Mouse (Mus musculus) ZHBTc4 (cell line): ENCODE results near the gene Kif19a.

Experiments
- DNase-seq: peaks from one replicate; pipeline ENCODE4 v3.0.0-alpha.2; 2011; ENCODE audit warnings: low read depth, low spot score

Kif19a gene

DNA sequence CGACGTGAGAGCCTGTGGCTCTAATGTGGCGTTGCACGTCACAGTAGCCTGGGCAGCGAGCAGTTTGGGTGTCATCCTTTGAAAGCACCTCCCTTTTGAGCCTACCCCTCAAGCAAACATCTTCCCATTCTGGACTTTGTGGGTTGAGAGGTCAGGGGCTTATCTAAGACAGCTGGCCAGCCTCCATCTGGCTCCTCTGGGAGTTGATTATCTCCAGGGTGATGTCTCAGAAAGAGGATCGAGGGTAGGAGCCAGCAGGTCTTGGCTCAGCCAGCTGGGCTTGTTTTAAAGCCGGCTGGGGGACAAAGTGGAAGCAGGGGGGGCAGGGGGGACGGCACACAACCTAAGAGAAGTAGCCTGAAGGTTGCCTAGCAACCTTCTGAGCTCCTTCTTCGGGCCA is 14.9 kb downstream of the Kif19a start:
- no peak for DNase-seq

- peak; percentile 62 for DNase-seq
These were observed 20.7 kb downstream of the Kif19a start for GRCm38 (mm10) chr11:114785892-114786291.

- DNase-seq: peak; percentile 73
These were observed 21.1 kb downstream of the Kif19a start for GRCm38 (mm10) chr11:114786326-114786725.

DNA sequence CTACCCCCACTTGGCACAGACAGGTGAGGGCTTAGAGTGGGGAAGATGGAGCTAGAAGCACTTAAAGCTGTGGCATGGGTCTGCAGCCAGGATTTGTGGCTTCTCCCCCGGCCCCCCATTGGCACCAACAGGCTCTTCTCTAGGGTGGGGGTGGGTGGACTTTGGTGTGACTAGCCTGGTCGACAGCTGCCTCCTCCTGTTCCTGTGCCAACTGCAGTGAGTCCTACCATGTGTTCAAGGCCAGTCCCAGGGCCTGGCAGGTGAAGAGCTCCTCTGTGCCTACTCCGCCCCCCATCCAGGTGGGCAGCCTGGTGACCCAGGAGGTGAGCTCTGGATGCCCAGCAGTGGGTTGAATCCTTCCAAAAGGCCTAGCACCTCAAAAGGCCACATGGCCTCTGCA is 22.4 kb downstream of the Kif19a start:
- DNase-seq: no peak

GRCm38 (mm10) chr11:114789061-114789714 is 24.0 kb downstream of the Kif19a start:
- DNase-seq: peak; percentile 89

DNA sequence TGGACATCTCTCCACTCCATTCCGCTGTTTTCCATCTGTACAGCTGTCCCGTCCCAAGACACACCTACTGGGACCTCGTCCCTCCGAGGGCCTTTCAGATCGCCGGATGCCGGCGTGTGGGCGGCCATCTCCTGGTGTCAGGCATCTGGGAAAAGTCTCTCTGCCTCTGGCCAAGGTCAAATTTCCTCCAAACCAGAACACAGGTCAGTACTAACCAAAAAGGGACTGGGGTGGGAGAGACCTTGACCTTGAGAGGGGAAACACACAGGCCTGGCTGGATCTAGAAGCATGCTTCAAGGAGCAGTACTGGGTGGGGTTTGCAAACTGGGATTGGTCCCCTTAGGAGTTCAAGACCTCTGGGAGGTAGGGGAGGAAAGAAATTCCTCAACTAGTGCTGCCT is 24.5 kb downstream of the Kif19a start:
- DNase-seq: peak; percentile 70

DNA sequence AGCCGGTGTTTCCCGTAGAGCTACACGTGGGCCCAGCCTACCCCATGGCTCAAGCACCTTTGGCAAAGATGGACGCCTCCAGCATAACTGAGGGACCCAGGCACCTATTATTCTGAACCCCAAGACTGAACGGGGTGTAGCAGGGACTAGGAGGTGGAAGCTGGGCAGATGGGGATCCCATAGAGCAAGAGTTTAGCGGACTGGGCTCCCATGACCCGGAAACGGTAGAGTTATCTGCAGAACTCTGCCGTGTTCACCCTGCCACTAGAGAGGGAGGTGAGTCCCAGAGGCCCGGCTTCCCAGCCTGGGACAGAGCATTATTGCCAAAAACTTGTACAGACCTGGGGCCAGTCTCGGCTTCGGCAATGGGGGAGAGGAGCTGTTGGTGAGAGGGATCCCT is 25.0 kb downstream of the Kif19a start:
- DNase-seq: peak; percentile 37

DNA sequence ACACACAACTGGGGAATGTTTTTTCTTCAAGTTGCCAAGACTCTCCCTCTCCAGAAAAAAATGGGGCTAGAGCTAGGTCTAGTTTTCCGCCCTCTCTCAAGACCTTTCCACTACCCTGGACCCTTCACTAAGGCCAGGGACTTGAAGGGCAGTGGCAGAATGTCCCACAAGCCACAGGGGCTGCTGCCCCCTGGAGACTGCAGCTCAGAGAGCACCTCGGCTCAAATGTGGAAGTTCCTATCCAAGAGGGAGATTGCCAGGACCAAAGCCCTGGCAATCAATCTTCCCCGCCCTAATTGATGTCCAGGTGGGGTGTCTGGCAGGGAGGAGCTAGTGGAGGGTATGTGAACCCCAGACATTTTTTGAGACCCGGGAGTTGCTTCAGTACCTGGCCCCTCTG is 25.7 kb downstream of the Kif19a start:
- no peak for DNase-seq

GRCm38 (mm10) chr11:114791351-114791889 is 26.2 kb downstream of the Kif19a start:
- peak; percentile 80 for DNase-seq

- DNase-seq: peak; percentile 67
These were observed 26.8 kb downstream of the Kif19a start for GRCm38 (mm10) chr11:114791891-114792411.

- DNase-seq: no peak
These were observed 27.8 kb downstream of the Kif19a start for GRCm38 (mm10) chr11:114792931-114793494.

- no peak for DNase-seq
These were observed 28.8 kb downstream of the Kif19a start for GRCm38 (mm10) chr11:114793868-114794545.

DNA sequence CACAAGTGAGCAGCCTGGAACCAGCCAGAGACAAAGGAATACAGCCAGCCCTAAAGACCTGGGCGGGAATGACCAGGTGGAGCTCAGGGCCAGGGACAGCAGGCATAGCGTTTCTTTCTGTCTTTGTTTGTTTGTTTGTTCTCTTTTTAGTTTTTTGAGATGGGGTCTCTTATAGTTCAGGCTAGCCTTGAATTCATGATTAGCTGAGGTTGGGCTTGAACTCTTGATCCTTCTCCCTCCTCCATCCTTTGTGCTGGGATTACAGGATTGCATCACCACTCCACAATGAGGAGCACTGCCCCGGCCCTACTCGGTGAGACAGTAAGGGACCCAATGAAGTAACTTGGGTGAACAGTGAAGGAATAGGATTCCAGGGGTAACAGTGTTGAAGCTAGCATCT is 29.5 kb downstream of the Kif19a start:
- no peak for DNase-seq

DNA sequence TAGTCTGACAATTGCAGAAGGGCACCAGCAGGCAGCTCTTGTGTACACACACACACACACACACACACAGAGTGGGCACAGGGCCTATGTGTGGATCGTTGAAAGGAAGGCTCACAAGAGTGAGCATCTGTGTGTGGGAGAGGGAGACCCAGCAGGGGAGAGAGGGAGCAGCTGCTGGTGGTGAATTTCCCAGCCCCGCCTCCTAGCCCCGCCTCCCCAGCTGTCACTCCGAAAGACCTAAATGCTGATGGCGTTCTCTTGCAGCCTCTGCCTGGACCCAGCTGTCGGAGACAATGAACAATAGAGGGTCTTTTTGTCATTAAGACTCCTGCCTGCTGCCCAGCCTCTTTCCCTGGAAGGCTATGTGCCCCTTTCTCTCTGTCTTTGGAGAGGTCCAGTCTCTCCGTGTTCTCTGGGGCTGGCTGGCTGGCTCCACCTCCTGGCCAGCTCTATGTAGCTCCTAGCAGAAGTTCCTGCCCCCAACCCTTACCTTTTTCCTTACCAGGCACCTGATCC is 30.1 kb downstream of the Kif19a start:
- peak; percentile 81 for DNase-seq

DNA sequence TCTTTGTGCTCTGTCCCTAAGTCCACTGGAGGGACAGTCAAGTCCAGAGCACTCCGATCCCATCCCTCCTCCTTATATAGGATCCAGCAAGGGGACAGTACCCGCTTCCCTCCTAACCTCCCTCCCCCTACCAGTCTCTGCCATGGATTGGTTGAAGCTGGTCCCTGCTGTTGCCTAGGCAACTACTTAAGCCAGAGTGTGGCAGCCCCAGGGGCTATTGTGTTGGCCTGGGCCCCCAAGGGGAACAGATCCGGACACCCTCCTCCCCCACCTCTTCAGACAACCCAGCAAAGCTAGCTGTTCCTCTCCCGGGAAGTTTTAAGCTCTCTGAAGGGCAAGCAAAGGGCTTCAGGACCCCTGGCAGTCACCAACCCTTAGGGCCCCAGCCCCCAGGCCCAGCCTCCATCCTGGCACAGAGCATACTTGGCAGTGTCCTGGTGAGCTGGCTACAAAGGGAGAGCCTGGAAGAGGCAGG is 30.7 kb downstream of the Kif19a start, which contains the start of gene Btbd17:
Btbd17 (minus strand) TSS at position 98 of the 475 bp plus-strand sequence.
- no peak for DNase-seq

GRCm38 (mm10) chr11:114797176-114797575 is 32.0 kb downstream of the Kif19a start:
- DNase-seq: no peak

DNA sequence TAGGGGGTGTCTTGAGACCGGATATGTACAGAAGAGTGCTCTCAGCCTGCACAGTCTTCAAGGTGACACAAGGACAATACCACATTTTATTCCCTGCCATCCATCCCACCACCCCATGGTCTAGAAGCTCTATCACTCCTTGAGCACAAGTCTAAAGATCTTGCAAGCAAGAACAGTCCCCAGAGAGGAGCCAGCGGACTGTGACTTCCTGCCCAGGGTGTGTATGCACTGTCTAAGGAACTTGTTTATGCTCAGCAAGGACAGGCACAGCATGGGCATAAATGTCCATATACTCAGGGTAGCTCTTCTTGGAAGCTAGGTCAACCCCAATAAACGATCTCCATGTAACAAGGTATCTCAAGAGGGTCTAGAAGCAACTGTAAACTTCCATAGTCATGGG is 32.8 kb downstream of the Kif19a start:
- no peak for DNase-seq

DNA sequence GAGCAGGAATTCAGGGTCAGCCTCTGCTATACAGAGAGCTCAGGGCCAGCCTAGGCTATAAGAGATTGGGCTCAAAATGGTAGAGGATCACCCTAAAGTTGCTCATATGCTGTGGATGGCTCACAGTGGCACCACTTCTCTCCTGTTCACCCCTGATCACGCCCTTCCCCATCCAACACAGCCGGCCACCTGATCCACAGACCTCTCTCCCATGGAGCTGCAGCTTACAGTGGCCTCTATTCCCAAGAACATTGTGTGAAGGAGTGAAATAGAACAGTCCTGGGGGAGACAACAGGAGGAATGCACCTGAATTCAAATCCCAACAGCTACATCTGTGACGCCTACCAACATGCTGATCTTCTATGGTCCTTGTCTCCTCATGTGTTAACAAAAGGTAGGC is 33.4 kb downstream of the Kif19a start, which contains the start of gene Gpr142:
Gpr142 (plus strand) TSS at position 301 of the 400 bp plus-strand sequence.
- DNase-seq: no peak

DNA sequence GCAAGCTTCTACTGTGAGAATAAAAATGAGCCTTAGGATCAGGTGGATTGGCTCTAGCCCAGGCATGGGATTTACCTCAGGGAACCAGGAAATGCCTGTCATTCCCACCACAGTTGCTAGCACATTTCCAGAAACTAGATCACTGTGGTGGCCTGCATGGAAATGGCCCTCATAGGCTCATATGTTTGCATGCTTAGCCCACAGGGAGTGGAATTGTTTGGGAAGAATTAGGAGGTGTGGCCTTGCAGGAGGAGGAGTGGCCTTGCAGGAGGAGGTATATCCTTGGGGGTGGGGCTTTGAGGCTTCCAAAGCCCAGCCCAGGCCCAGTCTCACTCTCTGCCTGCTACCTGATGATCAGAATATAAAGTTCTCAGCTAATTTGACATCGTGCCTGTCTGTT is 36.7 kb downstream of the Kif19a start:
- DNase-seq: peak; percentile 43

GRCm38 (mm10) chr11:114802540-114803267 is 37.5 kb downstream of the Kif19a start:
- no peak for DNase-seq

DNA sequence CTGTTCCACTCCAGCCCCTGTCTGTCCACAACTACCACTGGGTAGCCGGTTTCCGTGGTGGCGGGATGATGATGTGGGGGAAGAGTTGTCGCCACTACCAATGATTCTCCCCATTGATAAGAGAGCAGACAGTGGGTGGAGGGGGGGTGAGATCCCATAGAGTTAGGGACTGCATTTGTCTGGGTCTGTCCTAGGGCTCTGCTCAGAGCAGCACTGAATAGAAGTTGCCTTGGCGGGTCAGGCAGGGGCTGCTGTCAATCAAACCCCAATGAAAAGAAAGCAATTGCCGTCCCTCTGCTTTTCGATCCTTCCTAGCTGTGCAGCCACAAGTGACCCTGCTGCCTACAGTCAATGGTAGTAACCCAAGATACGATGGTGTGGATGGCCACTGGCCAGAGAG is 38.8 kb downstream of the Kif19a start:
- DNase-seq: no peak
